35 mouse cellular contexts compared by ENCODE assay signal in the genomic region with DNA sequence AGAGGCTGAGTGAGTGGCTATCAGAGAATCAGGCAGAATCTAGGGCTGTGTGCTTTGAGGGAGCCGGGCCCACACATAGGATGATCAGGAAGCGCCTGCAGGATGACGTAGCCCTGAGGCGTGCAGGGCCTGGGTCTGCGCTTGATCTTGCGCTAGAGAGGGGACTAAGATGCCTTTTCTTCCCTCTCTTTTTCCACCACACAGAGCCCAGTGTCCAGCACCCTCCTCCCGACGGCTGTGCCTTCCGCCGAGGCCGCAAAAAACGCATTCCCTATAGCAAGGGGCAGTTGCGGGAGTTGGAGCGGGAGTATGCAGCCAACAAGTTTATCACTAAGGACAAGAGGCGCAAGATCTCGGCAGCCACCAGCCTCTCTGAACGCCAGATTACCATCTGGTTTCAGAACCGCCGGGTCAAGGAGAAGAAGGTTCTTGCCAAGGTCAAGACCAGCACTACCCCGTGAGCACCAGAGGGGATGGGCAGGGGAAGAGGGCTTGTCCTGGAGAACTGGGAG. TPM values are rescaled to one million over a fixed set of nuclear protein-coding genes. Genes with fewer than 3 reads are reported as not detected.
DNase-seq lines count a peak whose midpoint lies in the region; ATAC-seq and TF ChIP-seq lines count a peak whose summit lies in the region.
"Had no signal": no experiment of that assay in that cellular context is flagged by ENCODE, and none has a peak within 500 bp of the region (broad histone marks: within the 10 kb centered on the region; RNA-seq: fewer than 3 reads in every experiment).

No protein-coding gene starts in this region.

- 3% methylated on average over 20 of the region's 20 CpGs for WGBS in hindbrain, embryonic 11.5 days
- WGBS in hindbrain, embryonic 14.5 days, result 1% methylated on average over 20 of the region's 20 CpGs
- 0% methylated on average over 20 of the region's 20 CpGs for WGBS in embryonic facial prominence, embryonic 13.5 days
- 3% methylated on average over 20 of the region's 20 CpGs for WGBS in lung, adult 2 months

- H3K4me3 ChIP-seq in hindbrain, embryonic 11.5 days (ENCODE audit: low read depth, low read length), result no peak overlapping the region
- no peak overlapping the region for H3K4me3 ChIP-seq in hindbrain, embryonic 14.5 days (replicated peaks; ENCODE audit: low read length)
- H3K4me3 ChIP-seq in embryonic facial prominence, embryonic 13.5 days, result no peak overlapping the region
- H3K4me3 ChIP-seq in lung, adult 2 months (replicated peaks; ENCODE audit: extremely low read depth, low read depth, low read length), result no peak overlapping the region
- H3K4me3 ChIP-seq: hindbrain, embryonic 15.5 days; liver, embryonic 12.5 days; megakaryocyte, embryonic 14.5 days; midbrain, embryonic 15.5 days; neural tube, embryonic 12.5 days; stomach, embryonic 15.5 days had no signal

- TF ChIP-seq POLR2A in lung, adult 2 months (IDR thresholded peaks at IDR 0.05; ENCODE audit: borderline replicate concordance, extremely low read depth, low read depth, low read length), result no peak

- ATAC-seq in hindbrain, embryonic 11.5 days (ENCODE audit: low FRiP score), result no peak
- no peak for ATAC-seq in hindbrain, embryonic 14.5 days (ENCODE audit: low FRiP score)
- 0 out of 2 replicates have a peak, but pooled peaks have one; percentile 10 for ATAC-seq in embryonic facial prominence, embryonic 13.5 days (ENCODE audit: insufficient number of reproducible peaks, insufficient read depth, low FRiP score, low TSS enrichment, low read depth)
- ATAC-seq: forebrain, embryonic 14.5 days; inflammation-experienced regulatory T-cells, adult 6 months; liver, embryonic 12.5 days; liver, postnatal 0 days; lung, postnatal 0 days; midbrain, embryonic 15.5 days had no signal

- peaks cover 100% of the 10 kb centered on the region for H3K27me3 ChIP-seq in hindbrain, embryonic 11.5 days (ENCODE audit: control insufficient read depth, insufficient read depth, low read length)
- peaks cover 100% of the 10 kb centered on the region for H3K27me3 ChIP-seq in hindbrain, embryonic 14.5 days (ENCODE audit: control insufficient read depth, insufficient read depth, low read length)
- peaks cover 100% of the 10 kb centered on the region for H3K27me3 ChIP-seq in embryonic facial prominence, embryonic 13.5 days
- H3K27me3 ChIP-seq: CH12.LX had no signal

- H3K4me1 ChIP-seq in hindbrain, embryonic 11.5 days (replicated peaks; ENCODE audit: control insufficient read depth, insufficient read depth, low read length), result 0 out of 2 replicates have a peak, but pooled peaks cover 2% of the 10 kb centered on the region
- H3K4me1 ChIP-seq in hindbrain, embryonic 14.5 days (replicated peaks; ENCODE audit: control insufficient read depth, insufficient read depth, low read length), result no peaks in the 10 kb centered on the region
- H3K4me1 ChIP-seq in embryonic facial prominence, embryonic 13.5 days, result peaks cover 4% of the 10 kb centered on the region; the same call in 1 of the 2 replicates
- H3K4me1 ChIP-seq in lung, adult 2 months (ENCODE audit: control insufficient read depth, insufficient read depth, low read length), result no peaks in the 10 kb centered on the region
- H3K4me1 ChIP-seq: liver, embryonic 12.5 days had no signal

- no peak overlapping the region for H3K4me2 ChIP-seq in hindbrain, embryonic 11.5 days (replicated peaks; ENCODE audit: low read depth, low read length)
- no peak overlapping the region for H3K4me2 ChIP-seq in hindbrain, embryonic 14.5 days (replicated peaks)
- no peak overlapping the region for H3K4me2 ChIP-seq in embryonic facial prominence, embryonic 13.5 days
- H3K4me2 ChIP-seq: heart, embryonic 11.5 days; hindbrain, embryonic 15.5 days; liver, embryonic 12.5 days; midbrain, embryonic 15.5 days; neural tube, embryonic 12.5 days; stomach, embryonic 15.5 days had no signal

- H3K9me3 ChIP-seq in hindbrain, embryonic 11.5 days (ENCODE audit: control insufficient read depth, low read length), result no peaks in the 10 kb centered on the region
- no peaks in the 10 kb centered on the region for H3K9me3 ChIP-seq in hindbrain, embryonic 14.5 days (ENCODE audit: control insufficient read depth, low read length)
- no peaks in the 10 kb centered on the region for H3K9me3 ChIP-seq in embryonic facial prominence, embryonic 13.5 days
- H3K9me3 ChIP-seq: hindbrain, embryonic 15.5 days; liver, embryonic 12.5 days; megakaryocyte, embryonic 14.5 days; midbrain, embryonic 15.5 days; neural tube, embryonic 12.5 days; stomach, embryonic 15.5 days had no signal

- DNase-seq in hindbrain, embryonic 11.5 days (ENCODE audit: low spot score), result peak; percentile 45
- no peak for DNase-seq in hindbrain, embryonic 14.5 days (ENCODE audit: low spot score)
- DNase-seq in retina, postnatal 1 day, result peak; percentile 18
- no peak for DNase-seq in retina, embryonic 14.5 days (ENCODE audit: low spot score)
- no peak for DNase-seq in heart, postnatal 25 days (ENCODE audit: low spot score)
- DNase-seq in lung, adult 2 months, result no peak
- DNase-seq: adrenal gland, postnatal 10 days; cerebellum, adult 11 months; cerebellum, adult 9-10 months; gastrocnemius, postnatal 14 days; heart, adult 11 months; heart, postnatal 4 days; kidney, adult 2 months; kidney, postnatal 4 days; liver, postnatal 0 days; lung, postnatal 4 days; right cerebral cortex, postnatal 25 days had no signal

- no peak for TF ChIP-seq CTCF in lung, adult 2 months (IDR thresholded peaks at IDR 0.05; ENCODE audit: insufficient read depth, low read length)

- H3K36me3 ChIP-seq in hindbrain, embryonic 11.5 days (ENCODE audit: control insufficient read depth, insufficient read depth, low read length), result no peaks in the 10 kb centered on the region
- no peaks in the 10 kb centered on the region for H3K36me3 ChIP-seq in hindbrain, embryonic 14.5 days (replicated peaks; ENCODE audit: control insufficient read depth, insufficient read depth)
- no peaks in the 10 kb centered on the region for H3K36me3 ChIP-seq in embryonic facial prominence, embryonic 13.5 days
- H3K36me3 ChIP-seq: hindbrain, embryonic 15.5 days; liver, embryonic 12.5 days; midbrain, embryonic 15.5 days; neural tube, embryonic 12.5 days; stomach, embryonic 15.5 days had no signal

- no peak overlapping the region for H3K9ac ChIP-seq in hindbrain, embryonic 11.5 days (ENCODE audit: low read depth, low read length)
- no peak overlapping the region for H3K9ac ChIP-seq in hindbrain, embryonic 14.5 days
- H3K9ac ChIP-seq in embryonic facial prominence, embryonic 13.5 days, result no peak overlapping the region
- H3K9ac ChIP-seq: hindbrain, embryonic 15.5 days; liver, embryonic 12.5 days; liver, postnatal 0 days; midbrain, embryonic 15.5 days; neural tube, embryonic 12.5 days; stomach, embryonic 15.5 days had no signal

- H3K27ac ChIP-seq in hindbrain, embryonic 11.5 days (ENCODE audit: low read depth, low read length), result no peak overlapping the region
- H3K27ac ChIP-seq in hindbrain, embryonic 14.5 days, result no peak overlapping the region
- no peak overlapping the region for H3K27ac ChIP-seq in embryonic facial prominence, embryonic 13.5 days
- H3K27ac ChIP-seq: hindbrain, embryonic 15.5 days; kidney, postnatal 0 days; liver, embryonic 12.5 days; midbrain, embryonic 15.5 days; neural tube, embryonic 12.5 days; stomach, embryonic 15.5 days had no signal

- intact Hi-C loops in heart, postnatal 25 days (cut with DNase I), result loop anchor here (2.0 kb wide), 1 partner anchor 49 kb away; no protein-coding TSS in a partner anchor

RNA-seq across cellular contexts. Expression of gene Hoxb13, which starts 1.7 kb away (rescaled TPM):
- polyA plus RNA-seq in hindbrain, embryonic 11.5 days (2014; fragmentation: Nextera tagmentation; extraction: Ambion mirVana), result not detected in 2 replicates
- not detected in 2 replicates for polyA plus RNA-seq in hindbrain, embryonic 14.5 days (2014; fragmentation: Nextera tagmentation; extraction: Ambion mirVana)
- polyA plus RNA-seq in embryonic facial prominence, embryonic 13.5 days (2015; fragmentation: Nextera tagmentation; extraction: Ambion mirVana), result not detected in 2 replicates
- not detected for total RNA-seq in heart, postnatal 25 days (2021)
- polyA plus RNA-seq in lung, adult 2 months (2012; rRNA removed), result 1.4 TPM in 1 of 2 replicates, not detected in the other
- total RNA-seq: gastrocnemius, postnatal 14 days; heart, postnatal 4 days; layer of hippocampus, adult 8-10 months; layer of hippocampus, postnatal 25 days; left cerebral cortex, adult 8-10 months; left cerebral cortex, postnatal 36 days had no signal
- polyA plus RNA-seq: forebrain, embryonic 14.5 days; heart, embryonic 11.5 days; hindbrain, embryonic 15.5 days; inflammation-experienced regulatory T-cells, adult 6 months; kidney, adult 2 months; kidney, postnatal 0 days; limb, embryonic 14.5 days; liver, embryonic 12.5 days; liver, postnatal 0 days; lung, postnatal 0 days; midbrain, embryonic 15.5 days; stomach, embryonic 15.5 days had no signal

Comparison
In these comparisons a context has a peak if more than half of its experiments do, and no peak if none do; other contexts are left out.
1. DNase-seq: peak in hindbrain, embryonic 11.5 days (single experiment) and retina, postnatal 1 day (single experiment); none in hindbrain, embryonic 14.5 days (single experiment), retina, embryonic 14.5 days (single experiment), heart, postnatal 25 days (single experiment) and lung, adult 2 months (single experiment).